Mouse (Mus musculus) spleen, postnatal 10 days (tissue): Measurements from ENCODE around the gene Stmn1.
A peak's percentile ranks its signal among the peaks of the same experiment; 100 is the strongest.

Experiments used
- DNase-seq, 2 experiments: peaks; one replicate each; pipeline ENCODE4 v3.0.0; 2021 to 2022; ENCODE audit warnings: low spot score in 2 of 2

The Stmn1 gene

GRCm38 (mm10) chr4:134457130-134457825 lies 10.8 kb upstream of the Stmn1 start:
- DNase-seq = no peak

GRCm38 (mm10) chr4:134458856-134459255 lies 9.3 kb upstream of the Stmn1 start:
- DNase-seq = no peak

GRCm38 (mm10) chr4:134460277-134460676 lies 7.8 kb upstream of the Stmn1 start:
- peak in 1 of 2 experiments; percentile 66 for DNase-seq

- no peak for DNase-seq
Measured at GRCm38 (mm10) chr4:134461252-134461651, 6.9 kb upstream of the Stmn1 start.

GRCm38 (mm10) chr4:134465789-134466188 lies 2.3 kb upstream of the Stmn1 start:
- no peak for DNase-seq

- no peak for DNase-seq
Measured at GRCm38 (mm10) chr4:134466381-134467262, 1.5 kb upstream of the Stmn1 start.

- peak; percentile 50 to 55 for DNase-seq
Measured at GRCm38 (mm10) chr4:134467435-134468214, 495 bp upstream of the Stmn1 start.

- peak; percentile 98 to 100 for DNase-seq
Measured at GRCm38 (mm10) chr4:134468578-134469266, 602 bp downstream of the Stmn1 start.

GRCm38 (mm10) chr4:134469341-134469796 lies 1.2 kb downstream of the Stmn1 start:
- no peak for DNase-seq

GRCm38 (mm10) chr4:134469985-134470384 lies 1.9 kb downstream of the Stmn1 start:
- DNase-seq = no peak

GRCm38 (mm10) chr4:134471469-134471868 lies 3.3 kb downstream of the Stmn1 start:
- no peak for DNase-seq

- DNase-seq = no peak
Measured at GRCm38 (mm10) chr4:134473764-134474163, 5.6 kb downstream of the Stmn1 start.

GRCm38 (mm10) chr4:134474240-134474639 lies 6.1 kb downstream of the Stmn1 start:
- DNase-seq = no peak

GRCm38 (mm10) chr4:134476899-134477298 lies 8.8 kb downstream of the Stmn1 start:
- no peak for DNase-seq

- DNase-seq = peak; percentile 95
Measured at GRCm38 (mm10) chr4:134478031-134478430, 9.9 kb downstream of the Stmn1 start.

- no peak for DNase-seq
Measured at GRCm38 (mm10) chr4:134479839-134480238, 11.7 kb downstream of the Stmn1 start.

- DNase-seq = peak; percentile 72 to 88
Measured at GRCm38 (mm10) chr4:134480864-134481263, 12.7 kb downstream of the Stmn1 start.

- DNase-seq = no peak
Measured at GRCm38 (mm10) chr4:134481270-134481669, 13.2 kb downstream of the Stmn1 start.

GRCm38 (mm10) chr4:134482442-134482841 lies 14.3 kb downstream of the Stmn1 start:
- no peak for DNase-seq

GRCm38 (mm10) chr4:134483078-134483688 lies 15.1 kb downstream of the Stmn1 start:
- DNase-seq = no peak

GRCm38 (mm10) chr4:134483696-134484095 lies 15.6 kb downstream of the Stmn1 start:
- DNase-seq = no peak
